Mouse (Mus musculus): Measurements from ENCODE around the gene Dcaf1. TPM values are rescaled to one million over a fixed set of nuclear protein-coding genes. Genes with fewer than 3 reads are reported as not detected.

Gene Dcaf1
- polyA plus RNA-seq, 2 experiments: 10.5 to 11.9 TPM

GRCm38 (mm10) chr9:106783554-106783953, 38.1 kb upstream of the Dcaf1 start:
- Histone ChIP-seq H3K27ac (no peak overlapping the region), H3K9me3 (ENCODE audit: control insufficient read depth, low read length) (no peaks in the 10 kb centered on the region), H3K9ac (replicated peaks) (no peak overlapping the region), H3K4me2 (ENCODE audit: low read depth) (no peak overlapping the region), H3K36me3 (replicated peaks; ENCODE audit: control insufficient read depth, insufficient read depth, low read depth) (no peaks in the 10 kb centered on the region), H3K27me3 (ENCODE audit: control insufficient read depth, insufficient read depth, low read length) (no peaks in the 10 kb centered on the region), H3K4me3 (ENCODE audit: insufficient read depth in 1 of 2, low read depth in 2 of 2, low read length in 2 of 2) (no peak overlapping the region), H3K4me1 (replicated peaks; ENCODE audit: control insufficient read depth in 2 of 2, insufficient read depth in 2 of 2, low read length in 1 of 2) (peaks cover 0 to 13% of the 10 kb centered on the region in 2 experiments; a peak in 3 of 4 replicates)
- ATAC-seq (ENCODE audit: insufficient read depth) (no peak), DNase-seq (ENCODE audit: low read depth in 3 of 3, low spot score in 3 of 3) (no peak)
- no peak for TF ChIP-seq EP300 (IDR thresholded peaks at IDR 0.05; ENCODE audit: low read depth)
- no peak for TF ChIP-seq CTCF (IDR thresholded peaks at IDR 0.05; ENCODE audit: low read depth)
- 81% methylated on average over 2 of the region's 2 CpGs for WGBS (ENCODE audit: insufficient replicate concordance)

- H3K9ac ChIP-seq (replicated peaks): no peak overlapping the region
- 64% methylated on average over 3 of the region's 3 CpGs for WGBS (ENCODE audit: insufficient replicate concordance)
- H3K4me2 ChIP-seq (ENCODE audit: low read depth): no peak overlapping the region
- no peak for DNase-seq (ENCODE audit: low read depth in 3 of 3, low spot score in 3 of 3)
- TF ChIP-seq CTCF (IDR thresholded peaks at IDR 0.05; ENCODE audit: low read depth) (no peak), EP300 (IDR thresholded peaks at IDR 0.05; ENCODE audit: low read depth) (no peak)
- no peaks in the 10 kb centered on the region for H3K9me3 ChIP-seq (ENCODE audit: control insufficient read depth, low read length)
- H3K4me3 ChIP-seq (ENCODE audit: insufficient read depth in 1 of 2, low read depth in 2 of 2, low read length in 2 of 2): no peak overlapping the region
- no peaks in the 10 kb centered on the region for H3K36me3 ChIP-seq (replicated peaks; ENCODE audit: control insufficient read depth, insufficient read depth, low read depth)
- H3K27ac ChIP-seq: no peak overlapping the region
- H3K27me3 ChIP-seq (ENCODE audit: control insufficient read depth, insufficient read depth, low read length): no peaks in the 10 kb centered on the region
- ATAC-seq (ENCODE audit: insufficient read depth): no peak
- peaks cover 3 to 18% of the 10 kb centered on the region in 2 experiments; a peak in 3 of 4 replicates for H3K4me1 ChIP-seq (replicated peaks; ENCODE audit: control insufficient read depth in 2 of 2, insufficient read depth in 2 of 2, low read length in 1 of 2)
Observed at GRCm38 (mm10) chr9:106785206-106785605, 36.5 kb upstream of the Dcaf1 start.

- Histone ChIP-seq H3K4me2 (ENCODE audit: low read depth) (peak overlapping the region; percentile 79), H3K4me3 (ENCODE audit: insufficient read depth in 1 of 2, low read depth in 2 of 2, low read length in 2 of 2) (peak overlapping the region; percentile 98 to 100), H3K27me3 (ENCODE audit: control insufficient read depth, insufficient read depth, low read length) (no peaks in the 10 kb centered on the region), H3K9me3 (ENCODE audit: control insufficient read depth, low read length) (no peaks in the 10 kb centered on the region), H3K36me3 (replicated peaks; ENCODE audit: control insufficient read depth, insufficient read depth, low read depth) (no peaks in the 10 kb centered on the region), H3K9ac (replicated peaks) (peak overlapping the region; percentile 99), H3K27ac (peak overlapping the region; percentile 46), H3K4me1 (replicated peaks; ENCODE audit: control insufficient read depth in 2 of 2, insufficient read depth in 2 of 2, low read length in 1 of 2) (peaks cover 3 to 21% of the 10 kb centered on the region in 2 experiments; a peak in 3 of 4 replicates)
- TF ChIP-seq CTCF (IDR thresholded peaks at IDR 0.05; ENCODE audit: low read depth) (no peak), EP300 (IDR thresholded peaks at IDR 0.05; ENCODE audit: low read depth) (no peak)
- 5% methylated on average over 23 of the region's 23 CpGs for WGBS (ENCODE audit: insufficient replicate concordance)
- DNase-seq (ENCODE audit: low read depth in 3 of 3, low spot score in 3 of 3): peak in 1 of 3 experiments; percentile 17
- peak; percentile 22; the same call in 1 of the 2 replicates for ATAC-seq (ENCODE audit: insufficient read depth)
Observed at GRCm38 (mm10) chr9:106787979-106788811, 33.5 kb upstream of the Dcaf1 start.

GRCm38 (mm10) chr9:106788812-106789321, 32.8 kb upstream of the Dcaf1 start, which contains the start of gene Rad54l2:
Gene Rad54l2, minus strand, starts transcription at chr9:106789194.
- peak; percentile 89 for ATAC-seq (ENCODE audit: insufficient read depth)
- peak; percentile 20 for TF ChIP-seq CTCF (IDR thresholded peaks at IDR 0.05; ENCODE audit: low read depth)
- TF ChIP-seq EP300 (IDR thresholded peaks at IDR 0.05; ENCODE audit: low read depth): no peak
- under 1% methylated on average over 48 of the region's 49 CpGs for WGBS (ENCODE audit: insufficient replicate concordance)

DNA sequence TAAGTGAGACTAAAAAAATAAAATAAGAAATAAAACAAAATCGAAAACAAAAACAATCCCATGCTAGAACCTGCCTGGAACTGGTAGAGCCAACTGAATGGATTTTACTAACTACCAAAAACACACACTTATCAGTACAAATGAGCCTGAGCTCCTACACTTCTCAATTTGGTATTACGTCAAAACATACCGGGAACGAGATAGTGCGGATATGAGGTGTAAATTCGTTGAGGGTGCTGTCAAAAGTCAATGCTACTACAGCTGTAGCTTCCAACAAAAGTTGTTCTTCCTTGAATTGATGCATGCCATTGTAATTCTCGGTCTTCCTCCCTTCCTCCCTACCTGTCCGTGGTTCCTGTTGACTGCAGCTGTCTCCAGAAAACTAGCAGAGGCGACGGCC, 32.3 kb upstream of the Dcaf1 start:
- peaks cover 3 to 19% of the 10 kb centered on the region in 2 experiments; a peak in 3 of 4 replicates for H3K4me1 ChIP-seq (replicated peaks; ENCODE audit: control insufficient read depth in 2 of 2, insufficient read depth in 2 of 2, low read length in 1 of 2)
- no peaks in the 10 kb centered on the region for H3K27me3 ChIP-seq (ENCODE audit: control insufficient read depth, insufficient read depth, low read length)
- H3K9me3 ChIP-seq (ENCODE audit: control insufficient read depth, low read length): no peaks in the 10 kb centered on the region
- TF ChIP-seq EP300 (IDR thresholded peaks at IDR 0.05; ENCODE audit: low read depth) (no peak), CTCF (IDR thresholded peaks at IDR 0.05; ENCODE audit: low read depth) (no peak)
- peak overlapping the region; percentile 98 to 100 for H3K4me3 ChIP-seq (ENCODE audit: insufficient read depth in 1 of 2, low read depth in 2 of 2, low read length in 2 of 2)
- WGBS (ENCODE audit: insufficient replicate concordance): 4% methylated on average over 10 of the region's 10 CpGs
- ATAC-seq (ENCODE audit: insufficient read depth) (peak; percentile 45; the same call in 1 of the 2 replicates), DNase-seq (ENCODE audit: low read depth in 3 of 3, low spot score in 3 of 3) (no peak)
- no peaks in the 10 kb centered on the region for H3K36me3 ChIP-seq (replicated peaks; ENCODE audit: control insufficient read depth, insufficient read depth, low read depth)
- no peak overlapping the region; the same call in 1 of the 2 replicates for H3K27ac ChIP-seq
- peak overlapping the region; percentile 99 for H3K9ac ChIP-seq (replicated peaks)
- H3K4me2 ChIP-seq (ENCODE audit: low read depth): peak overlapping the region; percentile 79

More at GRCm38 (mm10) chr9:106788812-106789321, 32.8 kb upstream of the Dcaf1 start, which contains the start of gene Rad54l2:
- H3K4me1 ChIP-seq (replicated peaks; ENCODE audit: control insufficient read depth in 2 of 2, insufficient read depth in 2 of 2, low read length in 1 of 2): peaks cover 3 to 19% of the 10 kb centered on the region in 2 experiments; a peak in 3 of 4 replicates
- H3K36me3 ChIP-seq (replicated peaks; ENCODE audit: control insufficient read depth, insufficient read depth, low read depth): no peaks in the 10 kb centered on the region
- H3K27me3 ChIP-seq (ENCODE audit: control insufficient read depth, insufficient read depth, low read length): no peaks in the 10 kb centered on the region
- H3K4me3 ChIP-seq (ENCODE audit: insufficient read depth in 1 of 2, low read depth in 2 of 2, low read length in 2 of 2): peak within 1 kb of the TSS; percentile 98 to 100
- peak within 1 kb of the TSS; percentile 99 for H3K9ac ChIP-seq (replicated peaks)
- no peaks in the 10 kb centered on the region for H3K9me3 ChIP-seq (ENCODE audit: control insufficient read depth, low read length)
- H3K4me2 ChIP-seq (ENCODE audit: low read depth): peak within 1 kb of the TSS; percentile 79
- peak within 1 kb of the TSS; percentile 46 for H3K27ac ChIP-seq
- DNase-seq (ENCODE audit: low read depth in 3 of 3, low spot score in 3 of 3): peak; percentile 61 to 69 (median 61)

Measured in liver, embryonic 14.5 days (tissue).